Mouse (Mus musculus): Measurements from ENCODE around the gene Trim33.

DNA sequence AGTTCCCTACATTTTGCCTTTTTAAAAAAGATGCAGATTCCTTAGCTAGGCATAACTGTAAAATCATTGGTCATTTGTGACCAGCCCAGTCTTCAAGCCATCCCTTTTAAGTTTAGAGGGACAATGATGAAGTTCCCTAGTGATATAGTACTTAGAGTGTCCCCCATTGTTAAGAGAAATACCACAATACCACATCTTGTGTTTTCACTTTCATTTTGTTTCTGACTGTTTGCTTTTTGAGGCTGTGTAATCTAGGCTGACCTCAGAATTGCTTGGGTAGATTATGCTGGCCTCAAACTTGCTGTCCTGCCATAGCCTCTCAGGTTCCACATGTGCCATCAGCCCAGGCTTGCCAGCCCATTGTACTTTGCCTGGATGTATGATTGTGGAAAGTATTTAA lies 35.2 kb downstream of the Trim33 start:
- TF ChIP-seq CTCF (IDR thresholded peaks at IDR 0.05; ENCODE audit: low read depth) (no peak), EP300 (IDR thresholded peaks at IDR 0.05; ENCODE audit: low read depth) (no peak)

Data from liver, postnatal 0 days (tissue).